Mouse (Mus musculus) forebrain, postnatal 0 days (tissue): ENCODE measurements at regions not wholly inside any gene's neighbourhood (a gene's known extent, or its start where the extent isn't known, plus 50 kb on each side); places are given as distances from the start of the nearest gene placed in this dataset.

Experiments
- ATAC-seq: fragments of 200-750 bp; cut with Nextera tagmentation; 2 replicates; pipeline ENCODE4 v1.8.0; 2017; ENCODE audit warnings: mild to moderate bottlenecking, moderate library complexity
- DNase-seq: peaks from one replicate; pipeline ENCODE4 v3.0.0-alpha.2; 2015
- H3K27ac ChIP-seq: fragments of 300-500 bp; sonication (generic); 2 replicates; pipeline ENCODE4 v1.5.1; 2014; ENCODE audit warnings: low read depth, mild to moderate bottlenecking, antibody characterized with exemption, low read length, moderate library complexity, mixed read lengths
- H3K27me3 ChIP-seq: fragments of 300-500 bp; sonication (generic); 2 replicates; pipeline ENCODE4 v1.6.1; 2014; ENCODE audit warnings: mild to moderate bottlenecking, low read length, mixed read lengths; ENCODE audit not compliant: insufficient read depth
- H3K36me3 ChIP-seq: fragments of 300-500 bp; sonication (generic); 2 replicates; pipeline ENCODE4 v1.6.1; 2014; ENCODE audit warnings: mild to moderate bottlenecking, moderate library complexity; ENCODE audit not compliant: insufficient read depth
- H3K4me1 ChIP-seq: fragments of 300-500 bp; sonication (generic); 2 replicates; pipeline ENCODE4 v1.6.1; 2014; ENCODE audit warnings: antibody characterized with exemption; ENCODE audit not compliant: insufficient read depth
- H3K4me2 ChIP-seq: fragments of 300-500 bp; sonication (generic); 2 replicates; pipeline ENCODE4 v1.6.1; 2014; ENCODE audit warnings: low read depth, mild to moderate bottlenecking, moderate library complexity
- H3K4me3 ChIP-seq: fragments of 300-500 bp; sonication (generic); 2 replicates; pipeline ENCODE4 v1.5.1; 2014; ENCODE audit warnings: low read depth, low read length, mixed read lengths
- H3K9ac ChIP-seq: fragments of 300-500 bp; sonication (generic); 2 replicates; pipeline ENCODE4 v1.6.1; 2014; ENCODE audit warnings: mild to moderate bottlenecking
- H3K9me3 ChIP-seq: fragments of 300-500 bp; sonication (generic); 2 replicates; pipeline ENCODE4 v1.6.1; 2016; ENCODE audit warnings: low read length
- CTCF ChIP-seq: sonication (generic); IDR thresholded peaks from 2 replicates; pipeline ENCODE4 v1.5.1; 2016; ENCODE audit warnings: antibody characterized with exemption, control low read depth, low read depth
- WGBS: fragments of 180-500 bp; shearing (Covaris S2); extraction: QIAGEN DNeasy Blood & Tissue Kit; methylation state at CpG from one replicate; pipeline ENCODE4 v1.1.7; 2014; 5-methylcytosine and 5-hydroxymethylcytosine counted together

GRCm38 (mm10) chr10:67695891-67696853 lies 147.4 kb upstream of the Ado start:
- no peak for TF ChIP-seq CTCF
- Histone ChIP-seq H3K27me3 (no peaks in the 10 kb centered on the region), H3K4me3 (no peak overlapping the region), H3K4me2 (no peak overlapping the region), H3K9ac (no peak overlapping the region), H3K4me1 (no peaks in the 10 kb centered on the region), H3K27ac (no peak overlapping the region), H3K36me3 (no peaks in the 10 kb centered on the region), H3K9me3 (no peaks in the 10 kb centered on the region)
- ATAC-seq (no peak), DNase-seq (no peak)
- 61% methylated on average over 10 of the region's 10 CpGs for WGBS

GRCm38 (mm10) chr10:67694751-67695150 lies 146.0 kb upstream of the Ado start:
- Histone ChIP-seq H3K27ac (no peak overlapping the region), H3K4me2 (no peak overlapping the region), H3K27me3 (no peaks in the 10 kb centered on the region), H3K9ac (no peak overlapping the region), H3K4me1 (no peaks in the 10 kb centered on the region), H3K36me3 (no peaks in the 10 kb centered on the region), H3K9me3 (no peaks in the 10 kb centered on the region), H3K4me3 (no peak overlapping the region)
- no peak for TF ChIP-seq CTCF
- DNase-seq (no peak), ATAC-seq (no peak)
- WGBS: 89% methylated on average over 4 of the region's 4 CpGs

GRCm38 (mm10) chr10:67693586-67693985 lies 144.8 kb upstream of the Ado start:
- no peaks in the 10 kb centered on the region for H3K4me1 ChIP-seq
- H3K9ac ChIP-seq: no peak overlapping the region
- no peak overlapping the region for H3K27ac ChIP-seq
- H3K4me2 ChIP-seq: no peak overlapping the region
- no peak for ATAC-seq
- H3K4me3 ChIP-seq: no peak overlapping the region
- H3K9me3 ChIP-seq: no peaks in the 10 kb centered on the region
- DNase-seq: no peak
- WGBS: 82% methylated on average over 4 of the region's 4 CpGs
- H3K36me3 ChIP-seq: no peaks in the 10 kb centered on the region
- no peaks in the 10 kb centered on the region for H3K27me3 ChIP-seq
- no peak for TF ChIP-seq CTCF

- no peak overlapping the region for H3K9ac ChIP-seq
- no peaks in the 10 kb centered on the region for H3K9me3 ChIP-seq
- no peak overlapping the region for H3K4me3 ChIP-seq
- H3K4me1 ChIP-seq: no peaks in the 10 kb centered on the region
- H3K27me3 ChIP-seq: no peaks in the 10 kb centered on the region
- TF ChIP-seq CTCF: no peak
- DNase-seq: no peak
- H3K4me2 ChIP-seq: no peak overlapping the region
- WGBS: 92% methylated on average over 15 of the region's 15 CpGs
- no peaks in the 10 kb centered on the region for H3K36me3 ChIP-seq
- H3K27ac ChIP-seq: no peak overlapping the region
- ATAC-seq: no peak
These were observed 141.4 kb upstream of the Ado start for GRCm38 (mm10) chr10:67689944-67690670.

- TF ChIP-seq CTCF: no peak
- Histone ChIP-seq H3K27me3 (no peaks in the 10 kb centered on the region), H3K4me1 (no peaks in the 10 kb centered on the region), H3K4me2 (no peak overlapping the region), H3K4me3 (no peak overlapping the region), H3K36me3 (no peaks in the 10 kb centered on the region), H3K27ac (no peak overlapping the region), H3K9me3 (no peaks in the 10 kb centered on the region), H3K9ac (no peak overlapping the region)
- 94% methylated on average over 4 of the region's 4 CpGs for WGBS
- ATAC-seq (no peak), DNase-seq (no peak)
These were observed 130.6 kb upstream of the Ado start for GRCm38 (mm10) chr10:67679382-67679781.

- H3K36me3 ChIP-seq: no peaks in the 10 kb centered on the region
- DNase-seq: no peak
- H3K9me3 ChIP-seq: no peaks in the 10 kb centered on the region
- 87% methylated on average over 8 of the region's 8 CpGs for WGBS
- no peak for ATAC-seq
- no peak overlapping the region for H3K27ac ChIP-seq
- no peak overlapping the region for H3K4me2 ChIP-seq
- H3K9ac ChIP-seq: no peak overlapping the region
- no peaks in the 10 kb centered on the region for H3K4me1 ChIP-seq
- no peak for TF ChIP-seq CTCF
- H3K4me3 ChIP-seq: no peak overlapping the region
- no peaks in the 10 kb centered on the region for H3K27me3 ChIP-seq
These were observed 124.7 kb upstream of the Ado start for GRCm38 (mm10) chr10:67673450-67673849.

GRCm38 (mm10) chr10:67672281-67672680 lies 123.5 kb upstream of the Ado start:
- H3K4me2 ChIP-seq: no peak overlapping the region
- H3K4me1 ChIP-seq: no peaks in the 10 kb centered on the region
- no peaks in the 10 kb centered on the region for H3K36me3 ChIP-seq
- H3K9ac ChIP-seq: no peak overlapping the region
- no peak overlapping the region for H3K27ac ChIP-seq
- H3K4me3 ChIP-seq: no peak overlapping the region
- H3K9me3 ChIP-seq: no peaks in the 10 kb centered on the region
- no peaks in the 10 kb centered on the region for H3K27me3 ChIP-seq
- no peak for TF ChIP-seq CTCF
- WGBS: 67% methylated on average over 8 of the region's 8 CpGs
- ATAC-seq: no peak
- DNase-seq: no peak
